Mouse (Mus musculus): Measurements from ENCODE around the gene Bmp8a. TPM values are rescaled to one million over a fixed set of nuclear protein-coding genes. Genes with fewer than 3 reads are reported as not detected.

The Bmp8a gene
- polyA plus RNA-seq, 1 experiment: 0.46 TPM

GRCm38 (mm10) chr4:123376031-123376430 lies 33.0 kb upstream of the Bmp8a start:
- DNase-seq: no peak
- H3K36me3 ChIP-seq (ENCODE audit: control insufficient read depth, insufficient read depth, low read length): peaks cover 91% of the 10 kb centered on the region
- TF ChIP-seq POLR2A (IDR thresholded peaks at IDR 0.05; ENCODE audit: control insufficient read depth, extremely low read depth, insufficient read depth, low read length, poor library complexity) (no peak), CTCF (IDR thresholded peaks at IDR 0.05; ENCODE audit: borderline replicate concordance, control insufficient read depth, extremely low read depth, insufficient read depth, low read length, poor library complexity) (no peak)
- no peaks in the 10 kb centered on the region for H3K27me3 ChIP-seq (ENCODE audit: control insufficient read depth, insufficient read depth, low read length)
- no peak overlapping the region for H3K27ac ChIP-seq (ENCODE audit: control insufficient read depth, insufficient read depth, low read length)
- H3K4me3 ChIP-seq (ENCODE audit: control insufficient read depth, insufficient read depth, low read length): no peak overlapping the region
- H3K4me1 ChIP-seq (replicated peaks; ENCODE audit: control insufficient read depth, insufficient read depth, low read length): no peaks in the 10 kb centered on the region
- WGBS: 99% methylated on average over 3 of the region's 3 CpGs

- TF ChIP-seq POLR2A (IDR thresholded peaks at IDR 0.05; ENCODE audit: control insufficient read depth, extremely low read depth, insufficient read depth, low read length, poor library complexity) (no peak), CTCF (IDR thresholded peaks at IDR 0.05; ENCODE audit: borderline replicate concordance, control insufficient read depth, extremely low read depth, insufficient read depth, low read length, poor library complexity) (no peak)
- H3K36me3 ChIP-seq (ENCODE audit: control insufficient read depth, insufficient read depth, low read length): peaks cover 95% of the 10 kb centered on the region
- H3K4me1 ChIP-seq (replicated peaks; ENCODE audit: control insufficient read depth, insufficient read depth, low read length): no peaks in the 10 kb centered on the region
- H3K27ac ChIP-seq (ENCODE audit: control insufficient read depth, insufficient read depth, low read length): no peak overlapping the region
- DNase-seq: no peak
- H3K27me3 ChIP-seq (ENCODE audit: control insufficient read depth, insufficient read depth, low read length): no peaks in the 10 kb centered on the region
- H3K4me3 ChIP-seq (ENCODE audit: control insufficient read depth, insufficient read depth, low read length): no peak overlapping the region
- 97% methylated on average over 12 of the region's 12 CpGs for WGBS
Measured at GRCm38 (mm10) chr4:123374316-123375008, 31.4 kb upstream of the Bmp8a start.

DNA sequence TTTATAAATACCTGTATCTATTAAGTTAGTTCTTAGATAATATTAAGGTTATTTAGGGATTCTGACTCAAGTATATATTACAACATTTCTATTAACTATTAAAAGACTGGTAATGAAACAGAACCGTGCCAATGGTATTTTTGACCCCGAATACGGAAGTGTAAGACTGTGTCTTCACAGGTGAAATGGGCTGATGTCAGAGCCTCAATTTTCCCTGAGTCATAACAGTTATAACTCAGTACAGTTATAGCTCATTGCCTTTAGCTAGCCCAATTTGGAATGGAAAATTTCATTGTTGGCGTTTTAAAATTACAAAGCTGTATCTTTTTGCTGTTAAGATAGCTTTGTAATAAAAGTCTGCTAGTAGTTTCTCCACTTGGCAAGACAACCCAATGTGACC lies 20.5 kb upstream of the Bmp8a start:
- no peak for DNase-seq
- Histone ChIP-seq H3K4me3 (ENCODE audit: control insufficient read depth, insufficient read depth, low read length) (no peak overlapping the region), H3K27ac (ENCODE audit: control insufficient read depth, insufficient read depth, low read length) (no peak overlapping the region), H3K4me1 (replicated peaks; ENCODE audit: control insufficient read depth, insufficient read depth, low read length) (no peaks in the 10 kb centered on the region; the same call in 1 of the 2 replicates), H3K27me3 (ENCODE audit: control insufficient read depth, insufficient read depth, low read length) (no peaks in the 10 kb centered on the region), H3K36me3 (ENCODE audit: control insufficient read depth, insufficient read depth, low read length) (peaks cover 73% of the 10 kb centered on the region)
- WGBS: 97% methylated on average over 4 of the region's 4 CpGs
- TF ChIP-seq CTCF (IDR thresholded peaks at IDR 0.05; ENCODE audit: borderline replicate concordance, control insufficient read depth, extremely low read depth, insufficient read depth, low read length, poor library complexity) (no peak), POLR2A (IDR thresholded peaks at IDR 0.05; ENCODE audit: control insufficient read depth, extremely low read depth, insufficient read depth, low read length, poor library complexity) (no peak)

- no peak overlapping the region for H3K27ac ChIP-seq (ENCODE audit: control insufficient read depth, insufficient read depth, low read length)
- 97% methylated on average over 12 of the region's 12 CpGs for WGBS
- peaks cover 66% of the 10 kb centered on the region for H3K36me3 ChIP-seq (ENCODE audit: control insufficient read depth, insufficient read depth, low read length)
- TF ChIP-seq POLR2A (IDR thresholded peaks at IDR 0.05; ENCODE audit: control insufficient read depth, extremely low read depth, insufficient read depth, low read length, poor library complexity): no peak
- no peak for TF ChIP-seq CTCF (IDR thresholded peaks at IDR 0.05; ENCODE audit: borderline replicate concordance, control insufficient read depth, extremely low read depth, insufficient read depth, low read length, poor library complexity)
- 0 out of 2 replicates have a peak, but pooled peaks cover 2% of the 10 kb centered on the region for H3K27me3 ChIP-seq (ENCODE audit: control insufficient read depth, insufficient read depth, low read length)
- H3K4me3 ChIP-seq (ENCODE audit: control insufficient read depth, insufficient read depth, low read length): no peak overlapping the region
- no peaks in the 10 kb centered on the region; the same call in 1 of the 2 replicates for H3K4me1 ChIP-seq (replicated peaks; ENCODE audit: control insufficient read depth, insufficient read depth, low read length)
- no peak for DNase-seq
Measured at GRCm38 (mm10) chr4:123360771-123361170, 17.7 kb upstream of the Bmp8a start.

- Histone ChIP-seq H3K27me3 (ENCODE audit: control insufficient read depth, insufficient read depth, low read length) (0 out of 2 replicates have a peak, but pooled peaks cover 2% of the 10 kb centered on the region), H3K4me1 (replicated peaks; ENCODE audit: control insufficient read depth, insufficient read depth, low read length) (no peaks in the 10 kb centered on the region), H3K27ac (ENCODE audit: control insufficient read depth, insufficient read depth, low read length) (no peak overlapping the region), H3K4me3 (ENCODE audit: control insufficient read depth, insufficient read depth, low read length) (no peak overlapping the region), H3K36me3 (ENCODE audit: control insufficient read depth, insufficient read depth, low read length) (peaks cover 68% of the 10 kb centered on the region)
- WGBS: 97% methylated on average over 7 of the region's 7 CpGs
- TF ChIP-seq POLR2A (IDR thresholded peaks at IDR 0.05; ENCODE audit: control insufficient read depth, extremely low read depth, insufficient read depth, low read length, poor library complexity): no peak
- TF ChIP-seq CTCF (IDR thresholded peaks at IDR 0.05; ENCODE audit: borderline replicate concordance, control insufficient read depth, extremely low read depth, insufficient read depth, low read length, poor library complexity): no peak
- no peak for DNase-seq
Measured at GRCm38 (mm10) chr4:123358613-123359012, 15.6 kb upstream of the Bmp8a start.

- DNase-seq: no peak
- Histone ChIP-seq H3K27me3 (ENCODE audit: control insufficient read depth, insufficient read depth, low read length) (0 out of 2 replicates have a peak, but pooled peaks cover 2% of the 10 kb centered on the region), H3K36me3 (ENCODE audit: control insufficient read depth, insufficient read depth, low read length) (peaks cover 71% of the 10 kb centered on the region), H3K4me3 (ENCODE audit: control insufficient read depth, insufficient read depth, low read length) (no peak overlapping the region), H3K27ac (ENCODE audit: control insufficient read depth, insufficient read depth, low read length) (no peak overlapping the region), H3K4me1 (replicated peaks; ENCODE audit: control insufficient read depth, insufficient read depth, low read length) (no peaks in the 10 kb centered on the region)
- 99% methylated on average over 8 of the region's 8 CpGs for WGBS
- TF ChIP-seq CTCF (IDR thresholded peaks at IDR 0.05; ENCODE audit: borderline replicate concordance, control insufficient read depth, extremely low read depth, insufficient read depth, low read length, poor library complexity): no peak
- no peak for TF ChIP-seq POLR2A (IDR thresholded peaks at IDR 0.05; ENCODE audit: control insufficient read depth, extremely low read depth, insufficient read depth, low read length, poor library complexity)
Measured at GRCm38 (mm10) chr4:123355941-123356340, 12.9 kb upstream of the Bmp8a start.
